Mouse (Mus musculus) lung, postnatal 0 days (tissue): Measurements from ENCODE around the gene Pik3r6.

Experiments used
- CTCF ChIP-seq: IDR thresholded peaks from 2 replicates; pipeline ENCODE4 v1.5.1; 2016; ENCODE audit warnings: antibody characterized with exemption, mild to moderate bottlenecking
- EP300 ChIP-seq: IDR thresholded peaks from 2 replicates; pipeline ENCODE4 v1.6.1; 2016; ENCODE audit warnings: antibody characterized with exemption, mild to moderate bottlenecking, control low read depth

GRCm38 (mm10) chr11:68519815-68520214 lies 17.0 kb downstream of the Pik3r6 start:
- no peak for TF ChIP-seq CTCF
- TF ChIP-seq EP300: no peak
